Mouse (Mus musculus): ENCODE measurements around the gene Cdkn3. TPM values are rescaled to one million over a fixed set of nuclear protein-coding genes. Genes with fewer than 3 reads are reported as not detected.
A peak's percentile ranks its signal among the peaks of the same experiment; 100 is the strongest.
"Not testable (repeated sequence)": the region's sequence is repeated elsewhere in the genome, so short reads cannot be mapped to it uniquely, and the experiment has no call there.

Gene Cdkn3
- polyA plus RNA-seq, 1 experiment from 2014 or later = 29.9 TPM

GRCm38 (mm10) chr14:46754371-46754770 is 6.0 kb upstream of the Cdkn3 start:
- not testable (repeated sequence) for H3K4me1 ChIP-seq; H3K9me3 ChIP-seq (replicated peaks); H3K4me3 ChIP-seq; H3K9ac ChIP-seq; H3K27ac ChIP-seq; H3K36me3 ChIP-seq; H3K4me2 ChIP-seq (replicated peaks); H3K27me3 ChIP-seq; ATAC-seq (ENCODE audit: low FRiP score)
- 65% methylated on average over 8 of the region's 10 CpGs for WGBS

GRCm38 (mm10) chr14:46755851-46756250 is 4.5 kb upstream of the Cdkn3 start:
- no peak overlapping the region for H3K27ac ChIP-seq
- H3K9ac ChIP-seq = no peak overlapping the region
- no peak overlapping the region for H3K4me3 ChIP-seq
- no peak for ATAC-seq (ENCODE audit: low FRiP score)
- H3K27me3 ChIP-seq = no peaks in the 10 kb centered on the region
- 93% methylated on average over 8 of the region's 8 CpGs for WGBS
- peaks cover under 1% of the 10 kb centered on the region; the same call in 1 of the 2 replicates for H3K4me1 ChIP-seq
- H3K36me3 ChIP-seq = no peaks in the 10 kb centered on the region
- H3K9me3 ChIP-seq (replicated peaks) = 0 out of 2 replicates have a peak, but pooled peaks cover 4% of the 10 kb centered on the region
- no peak overlapping the region for H3K4me2 ChIP-seq (replicated peaks)

- H3K36me3 ChIP-seq = no peaks in the 10 kb centered on the region
- H3K9ac ChIP-seq = no peak overlapping the region
- no peak overlapping the region for H3K4me3 ChIP-seq
- no peak overlapping the region for H3K4me2 ChIP-seq (replicated peaks)
- H3K9me3 ChIP-seq (replicated peaks) = 0 out of 2 replicates have a peak, but pooled peaks cover 4% of the 10 kb centered on the region
- no peak for ATAC-seq (ENCODE audit: low FRiP score)
- H3K27ac ChIP-seq = no peak overlapping the region
- H3K27me3 ChIP-seq = no peaks in the 10 kb centered on the region
- peaks cover 7% of the 10 kb centered on the region for H3K4me1 ChIP-seq
- WGBS = 69% methylated on average over 9 of the region's 9 CpGs
These were observed 2.6 kb upstream of the Cdkn3 start for GRCm38 (mm10) chr14:46757736-46758135.

- Histone ChIP-seq H3K9me3 (replicated peaks) (0 out of 2 replicates have a peak, but pooled peaks cover 4% of the 10 kb centered on the region), H3K4me3 (peak overlapping the region; percentile 65), H3K36me3 (no peaks in the 10 kb centered on the region), H3K4me1 (peaks cover 7% of the 10 kb centered on the region), H3K4me2 (replicated peaks) (peak overlapping the region; percentile 72), H3K9ac (no peak overlapping the region), H3K27ac (no peak overlapping the region), H3K27me3 (no peaks in the 10 kb centered on the region)
- peak; percentile 42; the same call in 1 of the 2 replicates for ATAC-seq (ENCODE audit: low FRiP score)
- WGBS = 1% methylated on average over 7 of the region's 7 CpGs
These were observed 379 bp upstream of the Cdkn3 start for GRCm38 (mm10) chr14:46759970-46760354.

- Histone ChIP-seq H3K4me2 (replicated peaks) (peak overlapping the region; percentile 72), H3K27me3 (no peaks in the 10 kb centered on the region), H3K9ac (peak overlapping the region; percentile 66; the same call in 1 of the 2 replicates), H3K4me3 (peak overlapping the region; percentile 65), H3K36me3 (no peaks in the 10 kb centered on the region), H3K4me1 (peaks cover 7% of the 10 kb centered on the region), H3K9me3 (replicated peaks) (no peaks in the 10 kb centered on the region), H3K27ac (no peak overlapping the region)
- 47% methylated on average over 6 of the region's 6 CpGs for WGBS
- ATAC-seq (ENCODE audit: low FRiP score) = no peak
These were observed 845 bp downstream of the Cdkn3 start for GRCm38 (mm10) chr14:46761186-46761585.

GRCm38 (mm10) chr14:46767116-46767515 is 6.8 kb downstream of the Cdkn3 start:
- no peak overlapping the region for H3K4me2 ChIP-seq (replicated peaks)
- WGBS = 80% methylated on average over 12 of the region's 12 CpGs
- H3K36me3 ChIP-seq = peaks cover 43% of the 10 kb centered on the region
- no peaks in the 10 kb centered on the region for H3K27me3 ChIP-seq
- no peaks in the 10 kb centered on the region for H3K4me1 ChIP-seq
- H3K9ac ChIP-seq = no peak overlapping the region
- ATAC-seq (ENCODE audit: low FRiP score) = no peak
- no peak overlapping the region for H3K27ac ChIP-seq
- no peaks in the 10 kb centered on the region for H3K9me3 ChIP-seq (replicated peaks)
- no peak overlapping the region for H3K4me3 ChIP-seq

GRCm38 (mm10) chr14:46770036-46770435 is 9.7 kb downstream of the Cdkn3 start:
- Histone ChIP-seq H3K4me3 (no peak overlapping the region), H3K27me3 (no peaks in the 10 kb centered on the region), H3K36me3 (peaks cover 55% of the 10 kb centered on the region), H3K4me2 (replicated peaks) (no peak overlapping the region), H3K4me1 (no peaks in the 10 kb centered on the region), H3K9ac (no peak overlapping the region), H3K27ac (no peak overlapping the region), H3K9me3 (replicated peaks) (no peaks in the 10 kb centered on the region)
- no peak for ATAC-seq (ENCODE audit: low FRiP score)
- WGBS = 88% methylated on average over 6 of the region's 6 CpGs

- ATAC-seq (ENCODE audit: low FRiP score) = no peak
- no peak overlapping the region for H3K4me2 ChIP-seq (replicated peaks)
- H3K27ac ChIP-seq = no peak overlapping the region
- no peak overlapping the region for H3K4me3 ChIP-seq
- H3K4me1 ChIP-seq = no peaks in the 10 kb centered on the region
- no peak overlapping the region for H3K9ac ChIP-seq
- peaks cover 6% of the 10 kb centered on the region; the same call in 1 of the 2 replicates for H3K9me3 ChIP-seq (replicated peaks)
- 97% methylated on average over 9 of the region's 9 CpGs for WGBS
- H3K36me3 ChIP-seq = peaks cover 76% of the 10 kb centered on the region
- H3K27me3 ChIP-seq = no peaks in the 10 kb centered on the region
These were observed 18.4 kb downstream of the Cdkn3 start for GRCm38 (mm10) chr14:46778756-46779155.

GRCm38 (mm10) chr14:46779217-46779616 is 18.9 kb downstream of the Cdkn3 start:
- Histone ChIP-seq H3K36me3 (peaks cover 76% of the 10 kb centered on the region), H3K27ac (no peak overlapping the region), H3K4me1 (no peaks in the 10 kb centered on the region), H3K9ac (no peak overlapping the region), H3K9me3 (replicated peaks) (peaks cover 6% of the 10 kb centered on the region; the same call in 1 of the 2 replicates), H3K27me3 (no peaks in the 10 kb centered on the region), H3K4me3 (no peak overlapping the region), H3K4me2 (replicated peaks) (no peak overlapping the region)
- 97% methylated on average over 7 of the region's 7 CpGs for WGBS
- no peak for ATAC-seq (ENCODE audit: low FRiP score)

- no peak overlapping the region for H3K4me2 ChIP-seq (replicated peaks)
- H3K4me1 ChIP-seq = peaks cover 4% of the 10 kb centered on the region; the same call in 1 of the 2 replicates
- ATAC-seq (ENCODE audit: low FRiP score) = no peak
- no peak overlapping the region for H3K27ac ChIP-seq
- 96% methylated on average over 7 of the region's 7 CpGs for WGBS
- H3K9me3 ChIP-seq (replicated peaks) = peaks cover 6% of the 10 kb centered on the region; the same call in 1 of the 2 replicates
- no peak overlapping the region for H3K4me3 ChIP-seq
- peaks cover 63% of the 10 kb centered on the region for H3K36me3 ChIP-seq
- H3K9ac ChIP-seq = no peak overlapping the region
- no peaks in the 10 kb centered on the region for H3K27me3 ChIP-seq
These were observed 20.7 kb downstream of the Cdkn3 start for GRCm38 (mm10) chr14:46781086-46781485.

GRCm38 (mm10) chr14:46782187-46782828 is 22.0 kb downstream of the Cdkn3 start:
- Histone ChIP-seq H3K9ac (no peak overlapping the region), H3K27ac (no peak overlapping the region), H3K4me1 (peaks cover 12% of the 10 kb centered on the region), H3K9me3 (replicated peaks) (peaks cover 6% of the 10 kb centered on the region; the same call in 1 of the 2 replicates), H3K36me3 (peaks cover 52% of the 10 kb centered on the region), H3K4me3 (no peak overlapping the region), H3K27me3 (no peaks in the 10 kb centered on the region), H3K4me2 (replicated peaks) (no peak overlapping the region)
- 86% methylated on average over 8 of the region's 8 CpGs for WGBS
- no peak for ATAC-seq (ENCODE audit: low FRiP score)

- Histone ChIP-seq H3K4me2 (replicated peaks) (no peak overlapping the region), H3K4me3 (no peak overlapping the region), H3K9me3 (replicated peaks) (peaks cover 6% of the 10 kb centered on the region; the same call in 1 of the 2 replicates), H3K36me3 (peaks cover 42% of the 10 kb centered on the region), H3K9ac (no peak overlapping the region), H3K27ac (no peak overlapping the region), H3K27me3 (no peaks in the 10 kb centered on the region), H3K4me1 (peaks cover 13% of the 10 kb centered on the region)
- ATAC-seq (ENCODE audit: low FRiP score) = no peak
- WGBS = 94% methylated on average over 10 of the region's 10 CpGs
These were observed 23.1 kb downstream of the Cdkn3 start for GRCm38 (mm10) chr14:46783327-46783926.

- Histone ChIP-seq H3K27me3 (no peaks in the 10 kb centered on the region), H3K4me1 (peaks cover 13% of the 10 kb centered on the region), H3K9ac (no peak overlapping the region), H3K27ac (no peak overlapping the region), H3K36me3 (peaks cover 24% of the 10 kb centered on the region), H3K4me2 (replicated peaks) (no peak overlapping the region), H3K4me3 (no peak overlapping the region), H3K9me3 (replicated peaks) (no peaks in the 10 kb centered on the region)
- ATAC-seq (ENCODE audit: low FRiP score) = no peak
- 87% methylated on average over 5 of the region's 5 CpGs for WGBS
These were observed 24.9 kb downstream of the Cdkn3 start for GRCm38 (mm10) chr14:46785247-46785646.
